Mouse (Mus musculus): ENCODE data around the gene Tnn. TPM values are rescaled to one million over a fixed set of nuclear protein-coding genes. Genes with fewer than 3 reads are reported as not detected.

Gene Tnn
- total RNA-seq, 2 experiments from 2014 or later, result 0.18 TPM; not detected in 1

GRCm38 (mm10) chr1:160043271-160043975 lies 110.0 kb downstream of the Tnn start:
- DNase-seq, result no peak

- DNase-seq, result no peak
Observed at GRCm38 (mm10) chr1:160042351-160042750, 111.0 kb downstream of the Tnn start.

- no peak for DNase-seq
Observed at GRCm38 (mm10) chr1:160041264-160041775, 112.1 kb downstream of the Tnn start.

GRCm38 (mm10) chr1:160039951-160040645 lies 113.3 kb downstream of the Tnn start:
- no peak for DNase-seq

GRCm38 (mm10) chr1:160036996-160037521 lies 116.3 kb downstream of the Tnn start:
- peak; percentile 67 to 85 for DNase-seq

- peak in 1 of 2 experiments; percentile 62 for DNase-seq
Observed at GRCm38 (mm10) chr1:160035561-160035960, 117.8 kb downstream of the Tnn start.

Other genes with a start within 250 kb of the Tnn start
- gene 4930523C07Rik, start 109.2 kb downstream of the Tnn start, total RNA-seq (2021), result 10 to 100 TPM; 21.4 to 23.6 TPM
- 100 to 1,000 TPM; 105 to 122 TPM for gene Mrps14, start 41.6 kb upstream of the Tnn start, total RNA-seq (2021)
- gene Cacybp, start 59.3 kb upstream of the Tnn start, total RNA-seq (2021), result 100 to 1,000 TPM in 1 of 2 experiments, 10 to 100 TPM in 1; 80.1 to 105 TPM

Measured in heart, adult 18-20 months (tissue).